Mouse (Mus musculus): ENCODE measurements around the gene Mrps12.

DNA sequence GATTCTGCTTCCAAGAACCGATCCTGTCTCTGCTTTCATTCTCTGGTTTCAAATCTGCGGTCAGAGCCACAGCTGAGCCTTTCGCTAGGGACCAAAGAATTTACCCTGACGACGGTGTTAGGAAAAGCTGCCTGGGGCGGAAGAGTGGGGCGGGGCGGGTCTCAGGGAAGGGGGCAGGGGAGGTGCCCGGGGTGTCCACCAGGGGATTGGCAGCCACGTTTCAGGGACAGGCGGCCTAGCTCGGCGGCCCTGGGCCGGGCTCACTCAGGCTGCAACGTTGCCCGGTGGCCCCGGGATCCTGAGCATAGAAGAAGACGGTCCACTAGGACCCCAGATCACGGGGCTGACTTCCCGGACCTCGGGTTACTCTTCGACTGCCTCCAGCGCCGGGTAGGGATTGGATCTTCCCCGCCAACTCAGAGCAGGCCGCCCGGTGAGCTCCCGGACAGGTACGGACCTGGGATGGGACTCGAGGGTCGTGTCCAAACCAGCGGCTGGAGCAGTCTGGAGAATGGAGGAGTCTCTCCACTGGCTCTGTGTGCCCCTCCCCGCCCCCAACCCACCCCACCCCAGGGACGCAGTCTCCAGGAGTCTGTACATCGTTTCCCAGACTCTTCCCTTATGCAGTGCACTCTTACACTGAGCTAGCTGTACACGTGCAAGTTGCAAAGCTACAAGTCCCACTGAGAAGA is 24.9 kb downstream of the Mrps12 start, which contains the start of gene Fbxo17:
- TF ChIP-seq GATA1 (IDR thresholded peaks at IDR 0.05; ENCODE audit: low read depth, low read length) = no peak
- TF ChIP-seq CTCF (IDR thresholded peaks at IDR 0.05 in 2 of 3, conservative IDR thresholded peaks at IDR 0.05 in 1 of 3; ENCODE audit: control insufficient read depth in 1 of 3, insufficient read depth in 1 of 3, low read depth in 2 of 3, low read length in 3 of 3, poor library complexity in 1 of 3, severe bottlenecking in 1 of 3) = no peak
- TF ChIP-seq CHD2 (IDR thresholded peaks at IDR 0.05; ENCODE audit: low read length) = no peak
- no peak for TF ChIP-seq ELF1 (IDR thresholded peaks at IDR 0.05; ENCODE audit: low read depth, low read length)
- no peak for TF ChIP-seq USF1 (IDR thresholded peaks at IDR 0.05; ENCODE audit: low read depth, low read length)
